Mouse (Mus musculus) heart, embryonic 12.5 days (tissue): Measurements from ENCODE around the gene Snx22. TPM values are rescaled to one million over a fixed set of nuclear protein-coding genes. Genes with fewer than 3 reads are reported as not detected.

Experiments used
- ATAC-seq: fragments of 200-750 bp; cut with Nextera tagmentation; 2 replicates; pipeline ENCODE4 v1.8.0; 2017; ENCODE audit warnings: moderate TSS enrichment, moderate library complexity; ENCODE audit not compliant: insufficient number of reproducible peaks, low FRiP score
- H3K27ac ChIP-seq: fragments of 300-500 bp; sonication (generic); 2 replicates; pipeline ENCODE4 v1.5.1; 2016; ENCODE audit warnings: mild to moderate bottlenecking, moderate library complexity; ENCODE audit not compliant: poor library complexity, severe bottlenecking
- H3K27me3 ChIP-seq: fragments of 300-500 bp; sonication (generic); replicated peaks from 2 replicates; pipeline ENCODE4 v1.6.1; 2016; ENCODE audit warnings: mild to moderate bottlenecking, moderate library complexity
- H3K36me3 ChIP-seq: fragments of 300-500 bp; sonication (generic); 2 replicates; pipeline ENCODE4 v1.6.1; 2016; ENCODE audit warnings: mild to moderate bottlenecking, moderate library complexity
- H3K4me1 ChIP-seq: fragments of 300-500 bp; sonication (generic); replicated peaks from 2 replicates; pipeline ENCODE4 v1.6.1; 2016; ENCODE audit warnings: mild to moderate bottlenecking
- H3K4me2 ChIP-seq: fragments of 300-500 bp; sonication (generic); 2 replicates; pipeline ENCODE4 v1.6.1; 2016; ENCODE audit warnings: mild to moderate bottlenecking, moderate library complexity
- H3K4me3 ChIP-seq: fragments of 300-500 bp; sonication (generic); 2 replicates; pipeline ENCODE4 v1.5.1; 2016; ENCODE audit warnings: mild to moderate bottlenecking
- H3K9ac ChIP-seq: fragments of 300-500 bp; sonication (generic); 2 replicates; pipeline ENCODE4 v1.6.1; 2016; ENCODE audit warnings: mild to moderate bottlenecking, moderate library complexity
- H3K9me3 ChIP-seq: fragments of 300-500 bp; sonication (generic); replicated peaks from 2 replicates; pipeline ENCODE4 v1.6.1; 2016; ENCODE audit warnings: mild to moderate bottlenecking, moderate library complexity
- WGBS: fragments of 180-500 bp; shearing (Covaris S2); methylation state at CpG from one replicate; pipeline ENCODE4 v1.1.7; 2016; 5-methylcytosine and 5-hydroxymethylcytosine counted together
- polyA plus RNA-seq: library from polyadenylated mRNA; unstranded; fragments of >200 nt; fragmentation: Nextera tagmentation; extraction: Ambion mirVana; gene quantifications from 2 replicates; pipeline ENCODE4 v1.2.1, GENCODE M21; 2016

Gene Snx22
- 2.4 and 3.0 TPM in 2 replicates for polyA plus RNA-seq

DNA sequence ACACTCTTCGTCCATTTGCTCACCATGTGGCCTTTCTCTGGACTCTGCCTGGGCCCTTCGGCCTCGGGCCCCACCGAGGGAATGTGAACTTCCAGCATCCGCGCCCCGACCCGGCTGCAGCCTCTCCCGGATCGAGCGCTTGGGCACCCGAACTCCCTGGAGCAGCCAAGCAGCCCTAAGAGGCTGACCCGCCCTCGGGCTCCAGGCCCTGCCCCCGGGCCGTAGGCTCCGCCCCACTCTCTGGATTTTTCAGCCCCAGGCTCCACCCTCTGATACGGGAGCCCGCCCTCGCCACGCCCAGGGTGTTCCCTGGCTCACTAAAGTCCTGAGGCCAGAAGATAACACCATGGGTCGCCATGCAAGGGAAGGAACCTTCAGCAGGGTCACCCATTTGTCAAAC lies at the start of gene Snx22:
Gene Snx22 (minus strand): TSS at position 137 of the 400 bp plus-strand sequence.
- Histone ChIP-seq H3K9me3 (0 out of 2 replicates have a peak, but pooled peaks cover 3% of the 10 kb centered on the region), H3K4me3 (peak within 1 kb of the TSS; percentile 54), H3K9ac (peak within 1 kb of the TSS; percentile 71), H3K27me3 (peaks cover 12% of the 10 kb centered on the region; the same call in 1 of the 2 replicates), H3K27ac (no peak within 1 kb of the TSS), H3K4me1 (peaks cover 22% of the 10 kb centered on the region), H3K4me2 (peak within 1 kb of the TSS; percentile 91), H3K36me3 (peaks cover 26% of the 10 kb centered on the region)
- 1% methylated on average over 22 of the region's 22 CpGs for WGBS
- peak; percentile 98 for ATAC-seq

DNA sequence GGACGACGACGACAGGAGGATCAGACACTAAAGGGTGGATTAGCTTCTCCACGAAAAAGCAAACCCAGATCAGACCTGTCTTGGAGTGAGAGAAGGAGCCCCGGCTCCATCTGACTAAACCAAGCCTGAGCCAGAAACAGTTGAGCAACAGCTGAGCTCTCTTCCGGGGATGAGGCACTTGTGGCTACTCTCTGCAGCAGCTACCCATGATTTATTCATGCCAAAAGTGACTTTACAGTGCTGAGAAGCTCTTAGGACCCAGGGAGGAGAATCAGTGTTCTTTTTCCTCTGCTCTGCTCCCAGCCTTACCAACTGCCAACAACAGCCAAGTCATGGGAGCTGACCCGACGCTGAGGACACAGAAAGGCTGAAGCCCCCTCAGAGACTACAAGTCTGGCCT lies 47.4 kb upstream of the Snx22 start:
- Histone ChIP-seq H3K4me1 (no peaks in the 10 kb centered on the region), H3K9ac (no peak overlapping the region), H3K36me3 (peaks cover 25% of the 10 kb centered on the region), H3K27ac (no peak overlapping the region), H3K4me3 (no peak overlapping the region), H3K9me3 (no peaks in the 10 kb centered on the region), H3K4me2 (no peak overlapping the region), H3K27me3 (no peaks in the 10 kb centered on the region)
- no peak for ATAC-seq
- WGBS = 60% methylated on average over 8 of the region's 8 CpGs

DNA sequence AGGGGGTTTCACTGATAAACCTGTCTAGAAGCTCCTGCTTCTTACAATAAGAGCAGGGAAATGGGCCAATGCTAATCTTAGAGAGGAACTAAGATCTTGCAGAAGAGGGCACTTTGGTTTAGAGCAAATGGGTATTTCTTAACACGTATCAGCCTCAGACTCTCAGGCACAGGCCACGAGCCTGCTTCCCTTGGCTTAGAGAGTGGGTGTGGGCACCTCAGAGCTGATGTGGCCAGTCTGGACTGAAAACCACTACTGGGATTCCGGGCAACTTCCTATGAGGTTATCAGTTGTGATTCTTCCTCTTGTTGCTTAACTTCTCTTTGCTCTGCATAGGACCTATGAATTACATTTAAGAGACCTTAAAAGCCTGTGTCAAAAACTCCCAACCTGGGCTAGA lies 44.8 kb upstream of the Snx22 start:
- no peak for ATAC-seq
- no peak overlapping the region for H3K27ac ChIP-seq
- H3K9me3 ChIP-seq = no peaks in the 10 kb centered on the region
- peaks cover 26% of the 10 kb centered on the region for H3K36me3 ChIP-seq
- no peak overlapping the region for H3K9ac ChIP-seq
- peaks cover 10% of the 10 kb centered on the region for H3K4me1 ChIP-seq
- no peak overlapping the region for H3K4me3 ChIP-seq
- H3K4me2 ChIP-seq = no peak overlapping the region
- 74% methylated on average over 3 of the region's 3 CpGs for WGBS
- H3K27me3 ChIP-seq = no peaks in the 10 kb centered on the region

DNA sequence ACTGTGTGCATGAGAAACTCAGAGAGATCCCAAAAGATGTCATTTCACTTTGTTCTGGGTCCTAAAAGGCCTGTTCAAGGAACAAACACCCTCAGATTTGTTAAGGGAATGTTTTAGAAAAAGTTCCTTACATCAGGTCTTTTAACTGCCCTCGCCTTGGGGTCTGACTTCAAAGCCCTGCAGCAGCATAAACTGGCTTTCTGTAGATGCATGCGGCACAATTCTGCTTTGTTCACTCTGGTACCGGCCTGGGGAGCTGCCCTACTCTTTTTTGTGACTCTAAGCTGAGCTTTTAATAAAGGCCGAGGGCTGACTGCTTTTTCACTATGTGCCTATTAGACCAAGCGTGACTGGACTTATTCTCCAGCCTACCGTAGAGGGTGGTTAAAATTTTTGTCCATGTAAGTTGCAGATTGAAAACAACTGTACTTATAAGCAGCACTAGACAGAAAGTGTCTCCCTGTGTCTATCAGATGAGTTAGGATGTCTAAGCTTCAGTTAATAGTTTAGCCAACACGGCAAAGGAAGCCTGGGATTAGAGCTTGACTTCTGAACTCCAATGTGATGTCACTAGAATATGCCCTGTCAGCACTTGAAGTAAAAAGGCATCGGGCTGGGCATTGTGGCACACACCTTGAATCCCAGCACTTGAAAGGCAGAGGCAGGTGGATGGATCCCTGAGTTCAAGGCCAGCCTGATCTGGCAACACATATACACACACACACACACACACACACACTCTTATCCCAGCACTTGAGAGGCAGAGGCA lies 41.3 kb upstream of the Snx22 start:
- no peak overlapping the region for H3K27ac ChIP-seq
- no peak for ATAC-seq
- H3K4me3 ChIP-seq = no peak overlapping the region
- peaks cover 10% of the 10 kb centered on the region for H3K4me1 ChIP-seq
- H3K9ac ChIP-seq = no peak overlapping the region
- H3K4me2 ChIP-seq = no peak overlapping the region
- no peaks in the 10 kb centered on the region for H3K27me3 ChIP-seq
- H3K9me3 ChIP-seq = no peaks in the 10 kb centered on the region
- H3K36me3 ChIP-seq = peaks cover 50% of the 10 kb centered on the region
- WGBS = 85% methylated on average over 8 of the region's 8 CpGs

DNA sequence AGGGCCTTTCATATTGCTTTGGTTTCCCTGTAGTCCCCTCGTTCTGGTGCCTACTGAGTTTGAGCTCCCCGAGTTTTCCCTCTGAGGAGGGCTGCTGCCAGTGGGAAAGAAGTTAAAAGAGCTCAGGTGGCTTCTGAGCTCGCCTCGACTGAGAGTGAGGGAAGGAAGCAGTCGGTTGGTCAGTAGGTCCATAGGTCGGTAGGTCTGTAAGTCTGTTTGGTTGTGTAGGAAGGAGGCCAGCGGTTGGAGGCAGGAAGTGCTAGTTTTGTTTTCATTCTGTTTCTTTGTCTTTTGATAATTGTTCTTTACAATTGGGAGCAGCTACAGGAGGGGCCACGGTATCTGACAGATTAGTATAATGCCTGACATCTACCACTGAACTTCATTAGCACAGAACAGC lies 40.6 kb upstream of the Snx22 start:
- Histone ChIP-seq H3K9ac (no peak overlapping the region), H3K27me3 (no peaks in the 10 kb centered on the region), H3K9me3 (no peaks in the 10 kb centered on the region), H3K4me1 (peaks cover 10% of the 10 kb centered on the region), H3K27ac (no peak overlapping the region), H3K36me3 (peaks cover 51% of the 10 kb centered on the region), H3K4me3 (no peak overlapping the region), H3K4me2 (no peak overlapping the region)
- no peak for ATAC-seq
- WGBS = 70% methylated on average over 8 of the region's 8 CpGs

DNA sequence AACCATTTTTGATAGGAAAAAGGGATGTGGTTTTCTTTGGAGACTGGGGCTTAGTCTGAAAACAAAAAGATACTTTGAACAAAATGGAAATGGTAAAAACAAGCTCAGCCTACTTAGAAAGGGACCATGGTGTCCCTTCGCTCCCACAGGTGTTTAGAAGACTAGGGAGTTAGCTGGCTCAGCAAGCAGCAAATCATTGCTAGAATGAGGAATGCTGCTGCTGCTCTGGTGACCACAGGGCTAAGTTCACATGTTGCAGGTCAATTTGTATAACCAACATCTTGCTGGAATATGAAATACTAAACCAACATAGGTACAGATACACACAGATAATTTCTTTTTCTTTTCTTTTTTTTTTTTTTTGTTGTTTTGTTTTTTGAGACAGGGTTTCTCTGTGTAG lies 40.1 kb upstream of the Snx22 start:
- Histone ChIP-seq H3K4me1 (peaks cover 10% of the 10 kb centered on the region), H3K36me3 (peaks cover 55% of the 10 kb centered on the region), H3K9ac (no peak overlapping the region), H3K9me3 (no peaks in the 10 kb centered on the region), H3K27ac (no peak overlapping the region), H3K4me3 (no peak overlapping the region), H3K27me3 (no peaks in the 10 kb centered on the region), H3K4me2 (no peak overlapping the region)
- ATAC-seq = no peak
- WGBS = 95% methylated on average over 1 of the region's 1 CpGs

DNA sequence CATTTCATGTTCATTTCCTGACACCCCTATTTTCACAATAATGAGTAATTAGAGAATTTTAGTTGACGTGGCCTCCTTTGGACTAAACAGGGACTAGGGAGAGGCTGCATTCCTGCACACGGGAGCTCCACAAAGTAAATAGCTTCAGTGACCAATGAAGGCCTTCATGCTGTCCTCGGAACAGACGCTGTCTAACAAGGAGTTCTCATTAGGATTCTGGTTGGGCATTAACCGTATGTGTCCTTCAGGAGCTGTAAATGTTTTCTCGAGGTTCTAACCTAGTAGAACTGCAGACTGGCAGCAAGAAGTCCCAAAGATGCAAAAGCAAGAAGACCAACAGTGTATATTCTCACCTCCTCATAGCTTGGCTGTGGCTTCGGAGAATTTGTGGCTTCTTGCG lies 35.6 kb upstream of the Snx22 start:
- Histone ChIP-seq H3K4me1 (no peaks in the 10 kb centered on the region), H3K4me2 (no peak overlapping the region), H3K9ac (no peak overlapping the region), H3K27me3 (no peaks in the 10 kb centered on the region), H3K4me3 (no peak overlapping the region), H3K9me3 (no peaks in the 10 kb centered on the region), H3K27ac (no peak overlapping the region), H3K36me3 (peaks cover 77% of the 10 kb centered on the region)
- ATAC-seq = no peak
- 88% methylated on average over 8 of the region's 8 CpGs for WGBS

DNA sequence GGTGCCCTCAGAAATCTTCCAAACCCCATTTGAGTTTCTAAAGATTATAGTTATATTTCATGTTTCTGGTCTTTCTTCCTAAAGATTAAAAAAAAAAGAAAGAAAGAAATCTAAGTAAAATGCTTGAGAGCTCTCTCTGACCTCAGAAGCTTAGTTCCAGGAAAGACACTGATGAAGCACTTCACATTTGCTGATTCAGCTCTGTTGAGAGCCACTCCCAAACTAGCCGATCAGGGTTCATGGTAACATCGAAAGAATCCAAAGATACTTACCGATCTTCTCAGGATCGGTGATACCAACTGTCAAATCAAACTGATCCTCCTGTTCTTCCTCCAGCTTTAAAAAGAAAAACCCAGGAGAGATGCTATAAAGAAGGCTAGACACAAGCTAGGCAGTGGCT lies 35.1 kb upstream of the Snx22 start:
- Histone ChIP-seq H3K36me3 (peaks cover 78% of the 10 kb centered on the region), H3K4me2 (no peak overlapping the region), H3K4me1 (no peaks in the 10 kb centered on the region), H3K9me3 (no peaks in the 10 kb centered on the region), H3K9ac (no peak overlapping the region), H3K27me3 (no peaks in the 10 kb centered on the region), H3K27ac (no peak overlapping the region), H3K4me3 (no peak overlapping the region)
- ATAC-seq = no peak
- WGBS = 83% methylated on average over 4 of the region's 4 CpGs

DNA sequence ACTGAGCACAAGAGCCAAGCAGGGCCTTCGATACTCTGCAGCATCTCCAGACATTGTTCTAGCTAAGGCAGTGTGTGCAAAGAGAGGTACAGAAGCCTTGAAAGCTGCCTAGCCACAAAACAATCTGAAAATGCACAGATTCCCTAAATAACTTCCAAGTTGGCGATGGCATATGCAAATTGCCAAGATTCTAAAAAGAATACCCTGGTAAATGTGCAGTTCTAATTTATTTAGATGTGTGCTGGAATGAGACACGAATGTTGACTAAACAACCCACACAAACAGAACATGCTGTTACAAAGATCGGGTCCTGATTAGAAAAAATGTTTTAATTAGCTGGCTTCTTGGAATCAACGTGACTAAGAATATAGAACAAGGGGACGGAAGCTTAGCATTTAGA lies 33.1 kb upstream of the Snx22 start:
- H3K9ac ChIP-seq = no peak overlapping the region
- no peaks in the 10 kb centered on the region for H3K27me3 ChIP-seq
- no peak overlapping the region for H3K4me3 ChIP-seq
- no peaks in the 10 kb centered on the region for H3K9me3 ChIP-seq
- H3K27ac ChIP-seq = no peak overlapping the region
- peaks cover 76% of the 10 kb centered on the region for H3K36me3 ChIP-seq
- no peak overlapping the region for H3K4me2 ChIP-seq
- no peaks in the 10 kb centered on the region for H3K4me1 ChIP-seq
- 91% methylated on average over 6 of the region's 6 CpGs for WGBS
- no peak for ATAC-seq

DNA sequence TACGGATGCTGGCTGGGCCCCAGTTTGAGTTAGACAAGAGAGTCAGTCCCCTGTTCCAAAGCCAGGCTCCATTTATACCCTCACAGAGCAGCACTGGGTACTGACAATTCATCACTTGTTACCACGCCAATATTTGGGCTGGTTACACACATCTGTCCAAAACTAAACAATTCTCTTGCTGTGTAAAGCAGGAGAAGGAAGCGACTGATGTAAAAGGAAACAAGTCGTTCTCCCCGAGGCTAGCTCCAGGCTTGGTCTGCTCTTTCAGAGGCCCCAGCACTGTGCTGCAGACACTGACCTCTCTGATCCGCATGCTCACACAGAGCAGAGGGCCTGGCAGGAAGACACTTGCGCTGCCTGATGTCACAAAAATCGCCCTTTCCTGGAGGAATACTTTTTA lies 32.1 kb upstream of the Snx22 start:
- Histone ChIP-seq H3K4me3 (no peak overlapping the region), H3K4me2 (no peak overlapping the region)
- 85% methylated on average over 8 of the region's 8 CpGs for WGBS

DNA sequence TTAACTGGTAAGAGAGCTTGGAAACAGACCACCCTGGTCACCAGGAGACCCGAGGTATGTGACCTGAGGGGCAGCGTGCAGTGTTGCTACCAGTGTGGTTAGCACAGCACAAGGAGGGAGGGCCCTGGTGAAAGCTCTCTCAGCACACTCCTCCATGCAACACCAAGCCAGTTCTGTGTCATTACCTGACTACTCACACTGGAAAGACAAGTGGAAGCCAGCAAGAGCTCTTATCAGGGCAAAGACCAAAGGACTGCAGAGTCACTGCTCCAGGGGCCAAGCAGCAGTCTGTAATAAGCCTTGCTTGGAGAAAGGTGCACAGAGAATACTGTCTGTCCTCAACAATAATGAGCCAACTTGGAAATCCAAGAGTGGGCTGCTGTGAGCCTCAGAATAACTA lies 23.1 kb upstream of the Snx22 start:
- ATAC-seq = no peak
- Histone ChIP-seq H3K27ac (no peak overlapping the region), H3K4me2 (no peak overlapping the region), H3K36me3 (peaks cover 89% of the 10 kb centered on the region), H3K4me3 (no peak overlapping the region), H3K9ac (0 out of 2 replicates have a peak overlapping the region, but pooled peaks have one; percentile 29), H3K27me3 (no peaks in the 10 kb centered on the region), H3K9me3 (no peaks in the 10 kb centered on the region), H3K4me1 (peaks cover 22% of the 10 kb centered on the region)
- 40% methylated on average over 2 of the region's 2 CpGs for WGBS

More for the DNA sequence above, 32.1 kb upstream of the Snx22 start:
- H3K9me3 ChIP-seq = no peaks in the 10 kb centered on the region
- H3K4me1 ChIP-seq = no peaks in the 10 kb centered on the region
- H3K9ac ChIP-seq = no peak overlapping the region
- H3K27ac ChIP-seq = no peak overlapping the region
- no peak for ATAC-seq
- no peaks in the 10 kb centered on the region for H3K27me3 ChIP-seq
- peaks cover 77% of the 10 kb centered on the region for H3K36me3 ChIP-seq
